Mouse (Mus musculus) heart, adult 18-20 months (tissue): ENCODE results near the gene Fam222b. TPM values are rescaled to one million over a fixed set of nuclear protein-coding genes. Genes with fewer than 3 reads are reported as not detected.
"Not testable (repeated sequence)": the region's sequence is repeated elsewhere in the genome, so short reads cannot be mapped to it uniquely, and the experiment has no call there.

Source experiments
- DNase-seq, 2 experiments: peaks; one replicate each; pipeline ENCODE4 v3.0.0; 2021 to 2022; ENCODE audit warnings: mixed read lengths in 1 of 2
- total RNA-seq, 2 experiments: library from RNA; stranded (reverse); gene quantifications; 2 replicates each; pipeline ENCODE4 v1.2.3; 2021

The Fam222b gene
- total RNA-seq, 2 experiments from 2014 or later, result 11.7 to 12.5 TPM

- no peak for DNase-seq
Observed at GRCm38 (mm10) chr11:78087756-78088281, 6.6 kb upstream of the Fam222b start.

GRCm38 (mm10) chr11:78094137-78094503, 340 bp upstream of the Fam222b start:
- no peak for DNase-seq

GRCm38 (mm10) chr11:78095144-78095516, 670 bp downstream of the Fam222b start:
- DNase-seq, result no peak

GRCm38 (mm10) chr11:78097077-78097476, 2.6 kb downstream of the Fam222b start:
- DNase-seq, result no peak

- DNase-seq, result no peak
Observed at GRCm38 (mm10) chr11:78100746-78101145, 6.3 kb downstream of the Fam222b start.

GRCm38 (mm10) chr11:78102142-78102541, 7.7 kb downstream of the Fam222b start:
- DNase-seq, result no peak

- no peak for DNase-seq
Observed at GRCm38 (mm10) chr11:78102958-78103747, 8.7 kb downstream of the Fam222b start.

- no peak for DNase-seq
Observed at GRCm38 (mm10) chr11:78104501-78104900, 10.0 kb downstream of the Fam222b start.

- no peak for DNase-seq
Observed at GRCm38 (mm10) chr11:78113616-78114015, 19.2 kb downstream of the Fam222b start.

GRCm38 (mm10) chr11:78114676-78115366, 20.4 kb downstream of the Fam222b start:
- DNase-seq, result no peak

GRCm38 (mm10) chr11:78115367-78116145, 21.1 kb downstream of the Fam222b start:
- peak; percentile 94 to 97 for DNase-seq

GRCm38 (mm10) chr11:78116146-78116410, 21.6 kb downstream of the Fam222b start:
- no peak for DNase-seq

- no peak for DNase-seq
Observed at GRCm38 (mm10) chr11:78118467-78118866, 24.0 kb downstream of the Fam222b start.

- DNase-seq, result no peak
Observed at GRCm38 (mm10) chr11:78119898-78120297, 25.4 kb downstream of the Fam222b start.

GRCm38 (mm10) chr11:78121176-78121575, 26.7 kb downstream of the Fam222b start:
- peak; percentile 62 to 68 for DNase-seq

- no peak for DNase-seq
Observed at GRCm38 (mm10) chr11:78122815-78123214, 28.4 kb downstream of the Fam222b start.

- DNase-seq, result no peak
Observed at GRCm38 (mm10) chr11:78123782-78124181, 29.3 kb downstream of the Fam222b start.

GRCm38 (mm10) chr11:78125691-78126090, 31.2 kb downstream of the Fam222b start:
- no peak for DNase-seq

GRCm38 (mm10) chr11:78126739-78127138, 32.3 kb downstream of the Fam222b start:
- DNase-seq, result no peak

GRCm38 (mm10) chr11:78129458-78129857, 35.0 kb downstream of the Fam222b start:
- DNase-seq, result no peak

- no peak for DNase-seq
Observed at GRCm38 (mm10) chr11:78133915-78134314, 39.5 kb downstream of the Fam222b start.

GRCm38 (mm10) chr11:78134344-78134743, 39.9 kb downstream of the Fam222b start:
- no peak for DNase-seq

- not testable (repeated sequence) for DNase-seq
Observed at GRCm38 (mm10) chr11:78135314-78135713, 40.9 kb downstream of the Fam222b start.
